Mouse (Mus musculus) lung, embryonic 16.5 days (tissue): ENCODE data around the gene Nkx2-1. TPM values are rescaled to one million over a fixed set of nuclear protein-coding genes. Genes with fewer than 3 reads are reported as not detected.
A peak's percentile ranks its signal among the peaks of the same experiment; 100 is the strongest.

Experiments
- ATAC-seq: fragments of 200-750 bp; cut with Nextera tagmentation; 2 replicates; pipeline ENCODE4 v1.8.0; 2017; ENCODE audit warnings: low read depth, mild to moderate bottlenecking, moderate library complexity
- H3K27ac ChIP-seq: fragments of 300-500 bp; sonication (generic); 2 replicates; pipeline ENCODE4 v1.5.1; 2014; ENCODE audit warnings: mild to moderate bottlenecking, control low read depth, low read length
- H3K27me3 ChIP-seq: fragments of 300-500 bp; sonication (generic); 2 replicates; pipeline ENCODE4 v1.6.1; 2014; ENCODE audit warnings: low read depth, low read length, mixed read lengths; ENCODE audit not compliant: control insufficient read depth, insufficient read depth
- H3K36me3 ChIP-seq: fragments of 300-500 bp; sonication (generic); 2 replicates; pipeline ENCODE4 v1.6.1; 2014; ENCODE audit warnings: low read length; ENCODE audit not compliant: control insufficient read depth, insufficient read depth
- H3K4me1 ChIP-seq: fragments of 300-500 bp; sonication (generic); replicated peaks from 2 replicates; pipeline ENCODE4 v1.6.1; 2014; ENCODE audit warnings: low read length, mixed read lengths; ENCODE audit not compliant: control insufficient read depth, insufficient read depth
- H3K4me2 ChIP-seq: fragments of 300-500 bp; sonication (generic); 2 replicates; pipeline ENCODE4 v1.6.1; 2014; ENCODE audit warnings: low read depth, low read length, control low read depth
- H3K4me3 ChIP-seq: fragments of 300-500 bp; sonication (generic); 2 replicates; pipeline ENCODE4 v1.5.1; 2014; ENCODE audit warnings: mild to moderate bottlenecking, low read length, control low read depth
- H3K9ac ChIP-seq: fragments of 300-500 bp; sonication (generic); 2 replicates; pipeline ENCODE4 v1.6.1; 2014; ENCODE audit warnings: low read length, control low read depth
- H3K9me3 ChIP-seq: fragments of 300-500 bp; sonication (generic); 2 replicates; pipeline ENCODE4 v1.6.1; 2016; ENCODE audit warnings: low read length; ENCODE audit not compliant: control insufficient read depth
- WGBS: fragments of 180-500 bp; shearing (Covaris S2); extraction: QIAGEN DNeasy Blood & Tissue Kit; methylation state at CpG from one replicate; pipeline ENCODE4 v1.1.7; 2014; 5-methylcytosine and 5-hydroxymethylcytosine counted together
- polyA plus RNA-seq: library from polyadenylated mRNA; unstranded; fragments of >200 nt; fragmentation: Nextera tagmentation; extraction: Ambion mirVana; gene quantifications from 2 replicates; pipeline ENCODE4 v1.2.1, GENCODE M21; 2015

Nkx2-1 gene
- polyA plus RNA-seq, 1 experiment from 2014 or later, result 91.7 TPM

DNA sequence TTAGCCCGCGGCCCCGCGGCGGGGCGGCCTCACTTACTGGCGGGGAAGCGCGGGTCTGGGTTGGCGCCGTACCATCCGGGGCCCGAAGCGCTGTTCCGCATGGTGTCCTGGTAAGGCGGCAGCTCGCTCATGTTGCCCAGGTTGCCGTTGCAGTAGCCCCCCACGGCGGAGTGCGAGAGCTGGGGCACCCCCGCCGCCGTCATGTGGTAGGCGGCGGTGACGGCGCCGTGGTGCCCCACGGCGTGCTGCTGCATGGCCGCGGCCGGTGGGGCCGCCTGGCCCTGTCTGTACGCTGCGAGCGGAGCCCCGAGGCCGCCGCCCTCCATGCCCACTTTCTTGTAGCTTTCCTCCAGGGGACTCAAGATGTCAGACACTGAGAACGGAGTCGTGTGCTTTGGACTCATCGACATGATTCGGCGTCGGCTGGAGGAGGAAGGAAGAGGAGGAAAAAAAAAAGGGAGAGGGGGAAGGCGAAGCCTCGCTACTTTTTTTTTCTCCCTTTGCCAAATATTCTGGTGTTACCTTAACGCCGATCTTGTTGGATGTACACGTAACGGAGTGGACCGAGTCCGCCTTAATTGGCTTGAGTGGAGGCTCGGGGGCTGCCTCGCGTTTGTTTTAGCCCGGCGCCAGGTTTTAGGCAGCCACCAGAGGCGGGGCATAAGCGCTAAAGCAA is 1.9 kb downstream of the Nkx2-1 start:
- no peaks in the 10 kb centered on the region for H3K9me3 ChIP-seq
- H3K4me1 ChIP-seq, result no peaks in the 10 kb centered on the region
- peak overlapping the region; percentile 45 for H3K4me2 ChIP-seq
- ATAC-seq, result peak; percentile 66
- H3K27me3 ChIP-seq, result peaks cover 83% of the 10 kb centered on the region
- H3K36me3 ChIP-seq, result no peaks in the 10 kb centered on the region
- H3K27ac ChIP-seq, result peak overlapping the region; percentile 97
- under 1% methylated on average over 61 of the region's 62 CpGs for WGBS
- H3K4me3 ChIP-seq, result peak overlapping the region; percentile 62
- H3K9ac ChIP-seq, result peak overlapping the region; percentile 83

DNA sequence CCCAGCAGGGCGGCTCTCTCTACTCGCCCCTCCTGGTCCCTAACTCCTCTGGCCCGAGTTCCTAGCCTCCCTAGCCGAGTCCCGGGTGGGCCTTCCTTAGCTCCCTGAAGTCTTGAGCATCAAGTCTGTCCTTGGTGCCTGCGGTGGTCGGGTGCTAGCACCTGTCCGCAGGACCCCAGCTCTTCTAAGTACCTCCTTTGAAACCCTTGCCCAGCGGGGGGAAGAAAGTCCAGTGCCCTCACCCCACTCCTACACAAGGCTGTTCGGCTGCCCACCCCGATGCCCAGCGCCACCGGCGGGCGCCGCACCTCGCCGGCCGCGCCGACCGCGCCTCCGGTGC is 2.4 kb downstream of the Nkx2-1 start:
- WGBS, result under 1% methylated on average over 24 of the region's 24 CpGs
- H3K9ac ChIP-seq, result peak overlapping the region; percentile 83
- H3K27ac ChIP-seq, result peak overlapping the region; percentile 97

DNA sequence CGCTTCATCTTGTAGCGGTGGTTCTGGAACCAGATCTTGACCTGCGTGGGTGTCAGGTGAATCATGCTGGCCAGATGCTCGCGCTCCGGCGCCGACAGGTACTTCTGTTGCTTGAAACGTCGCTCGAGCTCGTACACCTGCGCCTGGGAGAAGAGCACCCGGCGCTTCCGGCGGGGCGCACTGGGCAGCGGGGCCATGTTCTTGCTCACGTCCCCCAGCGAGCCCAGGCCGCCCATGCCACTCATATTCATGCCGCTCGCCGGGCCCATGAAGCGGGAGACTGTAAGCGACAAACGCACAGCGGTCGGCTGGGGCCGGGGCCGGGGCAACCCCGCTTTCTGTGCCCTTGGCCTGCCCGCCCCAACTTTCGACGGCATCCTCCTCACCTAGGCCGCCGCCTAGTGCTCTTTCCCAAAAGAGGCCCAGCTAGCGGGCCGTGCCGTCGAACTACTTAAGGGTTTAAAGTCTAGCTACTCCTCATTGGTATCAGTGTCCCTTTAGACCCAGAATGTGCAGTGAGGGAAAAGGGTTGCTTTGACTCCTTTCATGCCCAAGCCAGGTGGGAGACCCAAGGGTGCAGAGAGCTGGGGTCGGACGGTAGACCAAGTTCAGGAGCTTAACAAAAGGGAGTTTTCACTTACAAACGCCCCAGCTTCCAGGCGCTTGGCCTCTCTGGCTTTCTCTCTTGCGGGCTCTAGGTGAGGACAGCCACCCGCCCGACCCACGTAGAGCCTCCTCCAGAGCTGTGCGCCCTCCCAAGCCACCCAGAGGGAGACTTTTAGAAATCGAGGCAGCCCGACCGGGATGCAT is 3.0 kb downstream of the Nkx2-1 start:
- no peak for ATAC-seq
- Histone ChIP-seq H3K9ac (peak overlapping the region; percentile 83), H3K4me2 (no peak overlapping the region), H3K4me3 (peak overlapping the region; percentile 62), H3K36me3 (no peaks in the 10 kb centered on the region), H3K9me3 (no peaks in the 10 kb centered on the region), H3K27me3 (peaks cover 80% of the 10 kb centered on the region), H3K4me1 (no peaks in the 10 kb centered on the region), H3K27ac (peak overlapping the region; percentile 97)
- under 1% methylated on average over 54 of the region's 54 CpGs for WGBS

More for the DNA sequence above, 2.4 kb downstream of the Nkx2-1 start:
- no peak for ATAC-seq
- H3K4me2 ChIP-seq, result peak overlapping the region; percentile 45
- no peaks in the 10 kb centered on the region for H3K4me1 ChIP-seq
- H3K27me3 ChIP-seq, result peaks cover 83% of the 10 kb centered on the region
- H3K9me3 ChIP-seq, result no peaks in the 10 kb centered on the region
- peak overlapping the region; percentile 62 for H3K4me3 ChIP-seq
- no peaks in the 10 kb centered on the region for H3K36me3 ChIP-seq

DNA sequence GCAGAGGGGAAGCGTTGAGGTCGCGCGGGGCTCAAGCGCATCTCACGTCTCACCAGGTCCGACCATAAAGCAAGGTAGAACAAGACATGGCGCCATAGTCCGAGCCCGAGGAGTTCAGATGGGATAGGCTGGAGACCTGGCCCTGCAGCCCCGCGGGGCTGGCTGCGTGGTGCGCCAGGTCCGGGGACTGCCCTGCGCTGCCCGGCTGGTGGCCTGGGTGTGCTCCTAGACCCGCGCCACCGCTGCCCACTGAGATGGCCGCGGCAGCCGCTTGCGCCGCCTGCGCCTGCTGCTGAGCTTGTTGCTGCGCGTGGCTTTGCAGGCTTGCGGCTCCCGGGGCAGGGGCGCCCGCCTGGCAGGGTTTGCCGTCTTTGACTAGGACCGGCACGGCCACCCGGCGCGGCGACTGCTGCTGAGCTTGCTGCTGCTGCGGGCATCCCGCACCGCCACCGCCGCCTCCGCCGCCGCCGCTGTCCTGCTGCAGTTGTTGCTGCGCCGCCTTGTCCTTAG is 3.7 kb downstream of the Nkx2-1 start:
- H3K4me3 ChIP-seq, result peak overlapping the region; percentile 62
- under 1% methylated on average over 50 of the region's 50 CpGs for WGBS
- H3K36me3 ChIP-seq, result no peaks in the 10 kb centered on the region
- H3K9me3 ChIP-seq, result no peaks in the 10 kb centered on the region
- H3K27me3 ChIP-seq, result peaks cover 78% of the 10 kb centered on the region
- H3K4me1 ChIP-seq, result no peaks in the 10 kb centered on the region
- peak overlapping the region; percentile 97 for H3K27ac ChIP-seq
- 0 out of 2 replicates have a peak overlapping the region, but pooled peaks have one; percentile 8 for H3K4me2 ChIP-seq
- H3K9ac ChIP-seq, result peak overlapping the region; percentile 83
- no peak for ATAC-seq

DNA sequence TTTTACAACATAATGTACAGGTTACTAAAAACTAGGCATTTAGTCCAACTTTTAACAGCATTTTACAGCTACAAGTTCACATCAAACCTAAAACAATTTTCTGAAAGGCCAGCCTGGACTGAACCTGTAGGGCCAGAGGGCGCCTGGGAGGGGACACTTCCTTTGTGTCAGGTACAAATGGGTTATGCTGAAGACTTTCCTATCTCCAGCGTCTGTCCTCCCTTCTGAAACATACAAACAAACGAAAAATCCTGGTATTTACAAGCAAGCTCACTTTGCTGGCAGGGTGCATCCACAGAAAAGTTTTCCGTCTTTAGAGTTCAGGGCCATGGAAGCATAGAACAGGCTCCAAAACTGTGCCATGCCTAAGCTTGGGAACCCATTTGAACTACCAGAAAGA is 4.6 kb downstream of the Nkx2-1 start:
- Histone ChIP-seq H3K36me3 (no peaks in the 10 kb centered on the region), H3K27me3 (peaks cover 73% of the 10 kb centered on the region), H3K4me1 (no peaks in the 10 kb centered on the region), H3K4me2 (peak overlapping the region; percentile 28; the same call in 1 of the 2 replicates), H3K9me3 (no peaks in the 10 kb centered on the region), H3K9ac (peak overlapping the region; percentile 72), H3K4me3 (peak overlapping the region; percentile 62), H3K27ac (peak overlapping the region; percentile 84)
- no peak for ATAC-seq
- WGBS, result 0% methylated on average over 4 of the region's 4 CpGs

DNA sequence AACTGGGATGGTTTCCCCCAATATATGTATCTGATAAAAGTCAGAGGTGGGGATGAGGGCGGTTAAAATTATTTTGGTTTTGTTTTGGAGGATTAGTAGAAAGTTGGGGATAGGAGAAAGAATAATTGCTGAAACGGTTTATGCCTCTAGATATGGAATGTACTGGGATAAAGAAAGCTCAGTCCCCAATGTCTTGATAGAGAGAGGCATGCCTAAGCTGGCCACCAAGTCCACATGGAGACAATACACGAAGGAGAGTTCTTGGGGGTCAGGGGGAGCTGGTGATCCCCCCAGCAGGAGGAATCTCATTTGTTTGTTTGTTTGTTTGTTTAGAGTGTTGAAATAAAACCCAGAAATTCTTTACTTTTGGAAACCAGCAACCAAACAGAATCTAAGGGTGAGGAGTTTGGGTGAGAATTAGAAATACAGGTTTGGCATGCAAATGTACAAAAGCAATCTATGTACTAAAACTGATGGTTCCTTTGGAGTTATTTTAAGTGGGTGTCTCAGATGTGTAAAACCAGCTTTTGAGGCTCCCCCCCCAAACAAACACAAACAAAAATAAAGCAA is 5.6 kb downstream of the Nkx2-1 start:
- Histone ChIP-seq H3K4me2 (peak overlapping the region; percentile 61), H3K9ac (peak overlapping the region; percentile 72), H3K27me3 (peaks cover 73% of the 10 kb centered on the region), H3K36me3 (no peaks in the 10 kb centered on the region), H3K4me3 (peak overlapping the region; percentile 62), H3K27ac (peak overlapping the region; percentile 90), H3K9me3 (no peaks in the 10 kb centered on the region), H3K4me1 (no peaks in the 10 kb centered on the region)
- WGBS, result under 1% methylated on average over 3 of the region's 3 CpGs
- no peak for ATAC-seq

DNA sequence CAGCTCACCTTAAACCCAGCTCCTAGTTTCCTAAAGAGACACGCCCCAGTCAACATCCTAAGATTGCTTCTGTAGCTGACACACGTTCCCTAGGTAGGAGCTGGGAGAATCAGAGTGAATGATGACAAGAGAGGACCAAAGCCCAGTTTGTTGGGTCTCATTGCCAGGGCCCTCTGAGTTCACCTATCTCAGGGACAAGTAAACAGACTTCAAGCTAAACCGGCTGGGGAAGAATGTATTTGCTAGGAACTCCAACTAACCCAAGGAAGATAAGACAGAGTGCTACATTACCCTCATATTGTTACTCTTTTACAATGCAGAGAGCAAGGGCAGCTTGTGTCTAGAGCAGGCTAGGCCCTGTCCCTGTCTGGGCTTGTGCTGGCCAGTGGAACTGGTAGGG is 6.8 kb downstream of the Nkx2-1 start:
- Histone ChIP-seq H3K9ac (peak overlapping the region; percentile 72), H3K4me3 (peak overlapping the region; percentile 62), H3K4me2 (peak overlapping the region; percentile 61)

DNA sequence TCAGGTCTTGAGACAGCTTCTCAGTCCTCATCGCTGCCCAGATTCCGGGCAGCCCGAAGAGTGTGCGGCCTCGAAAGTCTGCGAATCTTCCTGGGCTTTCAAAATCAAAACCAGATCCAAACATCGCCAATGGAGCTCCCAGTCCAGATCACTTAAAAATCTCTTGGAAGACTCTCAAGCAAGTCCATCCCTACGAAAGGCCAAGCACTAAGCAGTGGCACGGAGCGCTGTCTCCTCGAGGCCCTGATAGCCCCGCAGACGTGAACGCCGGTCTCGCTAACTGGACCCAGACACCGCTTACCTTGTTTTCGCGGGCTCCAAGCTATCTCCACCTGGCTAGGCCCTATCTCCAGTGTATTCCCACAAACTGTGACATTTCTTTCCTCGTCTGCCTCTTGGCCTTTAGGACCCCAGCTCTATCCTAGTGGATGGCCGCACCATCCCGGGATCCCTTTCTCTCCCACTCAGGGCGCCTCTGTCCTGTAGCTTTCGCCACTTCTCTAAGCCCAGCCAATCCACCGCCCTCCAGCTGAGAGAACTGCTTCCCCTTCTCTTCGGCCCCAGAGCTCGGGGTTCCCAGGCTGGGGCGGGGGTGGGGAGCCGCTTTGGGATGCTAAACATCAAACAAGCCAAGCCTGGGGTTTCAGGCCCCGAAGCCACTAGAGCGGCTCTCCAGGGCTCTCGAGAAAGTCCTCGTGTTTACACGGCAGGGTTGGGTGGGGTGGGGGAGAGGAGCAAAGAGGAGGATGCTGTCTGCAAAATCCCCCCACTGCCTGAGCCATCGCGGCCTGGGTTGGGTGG is 7.6 kb downstream of the Nkx2-1 start:
- Histone ChIP-seq H3K27me3 (peaks cover 70% of the 10 kb centered on the region), H3K9ac (peak overlapping the region; percentile 72), H3K27ac (peak overlapping the region; percentile 90), H3K4me1 (no peaks in the 10 kb centered on the region), H3K36me3 (no peaks in the 10 kb centered on the region), H3K4me3 (peak overlapping the region; percentile 62), H3K4me2 (peak overlapping the region; percentile 61), H3K9me3 (no peaks in the 10 kb centered on the region)
- under 1% methylated on average over 36 of the region's 36 CpGs for WGBS
- peak; percentile 69 for ATAC-seq

More for the DNA sequence above, 6.8 kb downstream of the Nkx2-1 start:
- Histone ChIP-seq H3K9me3 (no peaks in the 10 kb centered on the region), H3K27ac (peak overlapping the region; percentile 90), H3K27me3 (peaks cover 69% of the 10 kb centered on the region), H3K36me3 (no peaks in the 10 kb centered on the region), H3K4me1 (no peaks in the 10 kb centered on the region)
- WGBS, result 0% methylated on average over 3 of the region's 3 CpGs
- ATAC-seq, result peak; percentile 6; the same call in 1 of the 2 replicates
